Mouse (Mus musculus) T-helper 2 cell (primary cell): Measurements from ENCODE around the gene Heca.
"Not testable (repeated sequence)": the region's sequence is repeated elsewhere in the genome, so short reads cannot be mapped to it uniquely, and the experiment has no call there.

Experiments used
- in situ Hi-C: fragments of 300-600 bp; cut with MboI, MseI; formaldehyde crosslinking; loops from one replicate; pipeline ENCODE4 v1.15.1; 2025; ENCODE audit warnings: high pct_unique_total_duplicates

Heca gene

DNA sequence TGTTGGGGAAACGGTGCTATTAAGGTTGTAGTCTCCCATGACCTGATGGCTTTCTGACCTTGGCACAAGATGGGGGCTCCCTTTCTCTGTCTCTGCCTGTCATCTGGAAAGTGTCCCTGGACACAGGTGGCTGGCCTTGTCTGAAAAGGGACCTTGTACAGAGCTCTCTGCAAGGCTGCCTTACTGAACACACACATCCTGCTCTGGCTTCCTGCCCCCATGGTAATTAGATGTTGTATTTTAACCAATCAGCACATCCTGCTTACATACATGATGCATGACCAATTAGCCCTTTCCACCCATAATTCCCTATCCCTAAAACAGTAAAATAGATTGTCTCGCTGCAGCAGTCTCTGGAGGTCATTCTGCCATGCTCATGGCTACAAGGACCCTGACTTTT is 67.1 kb downstream of the Heca start:
- in situ Hi-C loops: no loop called here

DNA sequence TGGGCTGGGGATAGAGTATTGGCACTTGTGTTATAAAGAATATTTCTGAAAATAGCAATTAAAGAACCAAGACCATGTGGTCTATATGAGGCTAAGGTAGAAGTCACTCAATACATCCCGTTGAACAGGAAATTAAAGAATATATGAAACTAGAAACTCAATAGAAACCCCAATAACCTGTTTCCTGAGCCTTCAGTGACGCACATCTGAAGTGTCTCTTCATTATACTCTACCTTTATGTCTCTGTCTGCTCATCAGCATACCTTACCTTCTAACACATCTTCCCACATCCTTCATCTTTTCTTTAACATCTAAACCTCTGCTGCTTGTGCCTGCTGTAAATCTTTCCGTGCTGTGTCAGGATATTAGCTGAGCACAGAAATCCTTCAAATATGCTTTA is 67.8 kb downstream of the Heca start:
- in situ Hi-C loops: no loop called here

- in situ Hi-C loops: no loop called here
Observed at GRCm38 (mm10) chr10:17878002-17878919, 69.6 kb downstream of the Heca start.

GRCm38 (mm10) chr10:17869822-17870662 is 77.8 kb downstream of the Heca start:
- in situ Hi-C loops: loop anchor here (5.0 kb wide), 1 partner anchor 138 kb away; no protein-coding TSS in a partner anchor

- in situ Hi-C loops: no loop called here
Observed at GRCm38 (mm10) chr10:17860701-17861480, 87.0 kb downstream of the Heca start.

GRCm38 (mm10) chr10:17857647-17858261 is 90.1 kb downstream of the Heca start:
- in situ Hi-C loops: no loop called here

DNA sequence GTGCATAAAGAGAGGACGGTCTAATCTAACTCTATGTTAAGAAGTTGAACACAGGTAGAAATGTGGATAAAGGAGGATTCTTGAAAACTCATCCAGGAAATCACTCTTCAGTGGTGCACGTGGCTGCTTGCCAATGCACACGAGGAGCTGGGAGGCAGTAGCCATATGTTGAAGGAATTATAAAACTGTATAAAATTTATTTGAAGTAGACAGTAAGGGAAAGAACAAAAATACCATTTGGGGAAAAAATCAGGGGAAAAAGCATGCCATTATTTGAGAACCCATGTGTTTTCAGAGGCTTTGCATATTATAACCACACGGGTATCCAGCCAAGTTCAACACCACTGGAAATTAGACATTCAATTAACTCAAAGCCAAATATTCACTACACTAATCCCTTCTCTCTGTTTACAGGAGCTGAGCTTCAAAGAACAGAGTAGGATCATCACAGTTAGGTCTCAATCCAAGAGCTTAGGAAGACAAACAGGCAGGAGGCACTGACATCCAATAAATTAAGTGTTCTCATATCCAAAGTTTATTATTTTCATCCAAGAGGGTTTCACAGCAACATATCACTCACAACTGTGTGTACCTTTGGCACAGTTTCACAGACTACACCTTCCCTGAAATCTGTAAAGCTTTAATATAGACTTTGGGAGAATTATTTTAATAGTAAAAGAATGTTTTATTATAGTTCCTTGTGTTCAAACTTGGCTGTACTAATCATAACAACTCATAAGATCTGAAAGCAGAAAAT is 102.9 kb downstream of the Heca start:
- in situ Hi-C loops: loop anchor here (10.0 kb wide), 1 partner anchor 1560 kb away; no protein-coding TSS in a partner anchor

GRCm38 (mm10) chr10:17842030-17842429 is 105.8 kb downstream of the Heca start:
- in situ Hi-C loops: loop anchor here (10.0 kb wide), 1 partner anchor 1557 kb away; no protein-coding TSS in a partner anchor

DNA sequence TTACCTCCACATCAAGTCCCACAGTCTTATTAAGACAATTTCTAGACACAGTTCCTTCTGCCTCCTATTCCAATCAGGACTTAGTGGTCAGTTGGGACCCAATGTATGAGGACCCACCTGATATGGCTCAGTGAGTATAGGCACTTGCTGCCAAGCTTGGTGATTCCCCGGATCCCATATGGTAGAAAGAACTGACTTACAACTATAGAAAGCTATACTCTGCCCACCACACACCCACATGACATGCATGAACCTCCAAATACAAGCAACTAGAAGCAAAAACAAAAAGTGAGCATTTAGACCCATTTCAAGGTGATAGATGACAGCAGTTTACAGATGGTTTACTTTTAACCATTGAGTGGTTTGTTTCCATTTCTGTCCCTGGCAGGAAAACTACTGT is 111.6 kb downstream of the Heca start:
- in situ Hi-C loops: no loop called here

DNA sequence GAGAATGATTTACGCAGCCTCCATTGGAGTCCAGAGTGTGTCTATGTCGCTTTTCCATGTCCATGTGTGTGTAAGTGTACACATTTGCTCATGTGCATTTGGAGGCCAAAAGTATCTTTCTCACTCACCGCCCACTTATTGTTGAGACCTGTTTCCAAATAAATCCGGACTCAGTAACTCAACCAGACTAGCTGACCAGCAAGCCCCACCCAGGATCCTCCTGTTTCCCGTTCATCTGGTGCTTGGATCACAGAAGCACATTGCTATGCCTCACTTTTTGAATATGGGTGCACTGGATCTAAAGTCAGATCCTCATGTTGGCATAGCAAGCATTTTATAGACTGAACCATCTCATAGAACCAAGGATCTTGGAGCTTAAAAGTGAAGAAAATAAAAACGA is 112.8 kb downstream of the Heca start:
- in situ Hi-C loops: no loop called here

GRCm38 (mm10) chr10:17831041-17831440 is 116.8 kb downstream of the Heca start:
- in situ Hi-C loops: no loop called here

DNA sequence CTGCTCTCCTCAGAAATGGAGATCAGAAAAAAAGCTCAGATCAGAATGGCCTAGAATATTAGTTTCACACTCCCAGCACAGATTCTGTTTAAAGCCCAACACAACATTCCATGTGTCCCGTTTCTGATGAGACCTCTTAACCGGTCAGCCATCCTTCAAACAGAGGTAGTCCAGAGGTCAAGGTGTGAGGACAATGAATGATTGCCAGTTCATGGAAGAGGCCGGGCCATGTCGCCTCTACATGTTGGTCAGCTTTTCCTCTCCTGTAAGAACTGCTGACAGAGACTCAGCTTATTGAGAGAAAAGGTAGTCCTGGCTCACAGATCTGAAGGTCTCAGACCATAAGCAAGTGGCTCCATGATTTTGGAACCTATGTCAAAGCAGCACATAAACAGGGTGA is 118.7 kb downstream of the Heca start:
- in situ Hi-C loops: no loop called here

DNA sequence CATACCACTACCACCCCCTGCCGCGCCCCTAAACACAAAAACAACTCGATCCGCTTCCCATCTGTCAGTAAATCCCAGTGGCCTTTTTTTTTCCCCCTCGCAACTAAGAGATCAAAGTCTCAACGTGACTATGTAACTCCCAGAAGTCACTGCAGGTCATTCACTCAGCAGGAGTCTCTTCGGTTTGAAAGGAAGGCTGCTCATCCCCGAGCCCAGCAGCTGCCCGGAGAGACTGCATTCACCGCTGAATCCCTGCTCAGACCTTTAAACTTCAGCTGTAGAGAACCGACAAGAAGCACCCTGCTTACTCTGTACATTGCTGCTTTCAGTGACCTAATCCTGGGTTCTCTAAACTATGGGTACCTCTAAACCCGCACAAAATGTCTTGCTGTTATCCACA is 120.5 kb downstream of the Heca start:
- in situ Hi-C loops: no loop called here

DNA sequence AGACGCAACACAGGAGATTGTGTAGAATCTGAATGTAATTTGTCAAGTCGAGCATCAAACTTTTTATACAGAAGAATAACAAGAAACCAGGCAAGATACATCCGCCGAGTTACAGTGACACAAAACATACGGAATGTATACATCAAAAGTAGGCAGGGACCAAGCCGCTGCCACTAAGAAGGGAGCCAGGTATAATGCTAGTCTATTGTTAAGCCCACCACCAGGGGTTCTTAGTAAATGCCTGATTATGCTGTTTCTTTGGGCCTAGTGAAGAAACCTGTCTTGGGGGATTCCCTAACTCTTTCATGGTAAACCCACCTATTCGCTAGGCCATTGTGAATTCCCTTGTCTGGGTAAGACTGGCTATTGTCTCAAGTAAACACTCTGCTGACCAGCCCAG is 127.4 kb downstream of the Heca start:
- in situ Hi-C loops: not testable (repeated sequence)
